Mouse (Mus musculus) bone marrow macrophage, adult 2 months (primary cell): Measurements from ENCODE around the gene Cdk8. TPM values are rescaled to one million over a fixed set of nuclear protein-coding genes. Genes with fewer than 3 reads are reported as not detected.

Experiments used
- H3K27ac ChIP-seq: 2 replicates; pipeline ENCODE4 v1.5.1; 2012; ENCODE audit warnings: low read depth, low read length; ENCODE audit not compliant: insufficient read depth
- H3K4me1 ChIP-seq: 2 replicates; pipeline ENCODE4 v1.6.1; 2012; ENCODE audit warnings: low read length; ENCODE audit not compliant: control insufficient read depth, insufficient read depth
- H3K4me3 ChIP-seq: 2 replicates; pipeline ENCODE4 v1.5.1; 2012; ENCODE audit warnings: mild to moderate bottlenecking, low read length, moderate library complexity; ENCODE audit not compliant: insufficient read depth
- CTCF ChIP-seq: IDR thresholded peaks from 2 replicates; pipeline ENCODE4 v1.5.1; 2012; ENCODE audit warnings: low read depth, mild to moderate bottlenecking, low read length, moderate library complexity
- POLR2A ChIP-seq: IDR thresholded peaks from 2 replicates; pipeline ENCODE4 v1.6.1; 2012; ENCODE audit warnings: mild to moderate bottlenecking, low read depth, low read length, borderline replicate concordance
- polyA plus RNA-seq: library from polyadenylated mRNA; stranded (reverse); fragments of >200 nt; gene quantifications from 2 replicates; pipeline ENCODE4 v1.2.4, GENCODE M21; 2012; ENCODE audit not compliant: missing spikeins, insufficient read depth, insufficient read length

The Cdk8 gene
- polyA plus RNA-seq, 1 experiment: 25.3 TPM

GRCm38 (mm10) chr5:146231655-146231996, 596 bp downstream of the Cdk8 start:
- Histone ChIP-seq H3K27ac (peak overlapping the region; percentile 99), H3K4me1 (peaks cover 15% of the 10 kb centered on the region; the same call in 1 of the 2 replicates), H3K4me3 (peak overlapping the region; percentile 90)
- no peak for TF ChIP-seq POLR2A
- TF ChIP-seq CTCF: no peak

- TF ChIP-seq POLR2A: no peak
- no peak for TF ChIP-seq CTCF
- peak overlapping the region; percentile 99; the same call in 1 of the 2 replicates for H3K27ac ChIP-seq
- H3K4me3 ChIP-seq: peak overlapping the region; percentile 90
- H3K4me1 ChIP-seq: peaks cover 18% of the 10 kb centered on the region
Observed at GRCm38 (mm10) chr5:146232056-146232675, 1.1 kb downstream of the Cdk8 start.

- peaks cover 21% of the 10 kb centered on the region for H3K4me1 ChIP-seq
- H3K27ac ChIP-seq: no peak overlapping the region
- TF ChIP-seq CTCF (no peak), POLR2A (no peak)
- peak overlapping the region; percentile 18; the same call in 1 of the 2 replicates for H3K4me3 ChIP-seq
Observed at GRCm38 (mm10) chr5:146232816-146233215, 1.8 kb downstream of the Cdk8 start.

- Histone ChIP-seq H3K4me3 (no peak overlapping the region), H3K4me1 (peaks cover 23% of the 10 kb centered on the region), H3K27ac (no peak overlapping the region)
- TF ChIP-seq POLR2A (no peak), CTCF (no peak)
Observed at GRCm38 (mm10) chr5:146234336-146234735, 3.3 kb downstream of the Cdk8 start.

GRCm38 (mm10) chr5:146238274-146238673, 7.2 kb downstream of the Cdk8 start:
- TF ChIP-seq POLR2A: no peak
- H3K4me3 ChIP-seq: no peak overlapping the region
- H3K27ac ChIP-seq: no peak overlapping the region
- H3K4me1 ChIP-seq: peaks cover 21% of the 10 kb centered on the region

- Histone ChIP-seq H3K4me1 (peaks cover 13% of the 10 kb centered on the region), H3K4me3 (no peak overlapping the region), H3K27ac (no peak overlapping the region)
- TF ChIP-seq POLR2A: no peak
- no peak for TF ChIP-seq CTCF
Observed at GRCm38 (mm10) chr5:146240771-146241170, 9.7 kb downstream of the Cdk8 start.

DNA sequence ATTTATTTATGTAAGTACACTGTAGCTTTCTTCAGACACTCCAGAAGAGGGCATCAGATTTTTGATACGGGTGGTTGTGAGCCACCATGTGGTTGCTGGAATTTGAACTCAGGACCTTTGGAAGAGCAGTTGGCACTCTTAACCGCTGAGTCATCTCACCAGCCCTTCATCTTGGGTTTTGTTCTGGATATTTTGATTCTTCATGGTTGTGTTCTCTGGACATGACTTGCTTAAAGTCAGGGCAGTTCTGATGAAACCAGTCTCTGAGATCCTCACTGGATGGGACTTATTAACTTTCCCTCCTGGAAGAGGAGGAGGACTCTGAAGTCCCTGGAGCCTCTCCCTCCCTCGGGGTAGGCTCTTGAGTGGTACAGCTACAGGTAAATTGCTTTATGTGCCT, 10.2 kb downstream of the Cdk8 start:
- no peak overlapping the region for H3K27ac ChIP-seq
- TF ChIP-seq CTCF (no peak), POLR2A (no peak)
- peaks cover 15% of the 10 kb centered on the region for H3K4me1 ChIP-seq
- no peak overlapping the region for H3K4me3 ChIP-seq

DNA sequence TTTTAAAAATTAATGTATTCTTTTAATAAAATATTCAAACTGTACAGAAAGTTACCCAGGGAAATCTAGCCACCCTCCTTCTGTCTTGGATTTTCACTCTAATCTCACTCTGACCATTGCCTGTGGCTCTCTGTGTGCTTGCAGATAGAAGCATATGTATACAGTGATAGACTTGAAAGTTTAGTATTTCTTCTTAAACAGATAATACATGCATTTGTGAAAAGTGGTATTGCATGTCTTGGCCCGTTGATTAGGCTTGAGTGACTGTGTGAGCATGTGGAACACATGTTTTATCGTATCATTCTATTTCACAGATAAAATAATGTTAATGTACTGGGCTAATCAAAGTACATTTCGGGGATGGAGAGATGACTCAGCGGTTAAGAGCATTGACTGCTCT, 14.2 kb downstream of the Cdk8 start:
- Histone ChIP-seq H3K27ac (no peak overlapping the region), H3K4me1 (peaks cover 28% of the 10 kb centered on the region), H3K4me3 (no peak overlapping the region)
- no peak for TF ChIP-seq CTCF
- TF ChIP-seq POLR2A: no peak

DNA sequence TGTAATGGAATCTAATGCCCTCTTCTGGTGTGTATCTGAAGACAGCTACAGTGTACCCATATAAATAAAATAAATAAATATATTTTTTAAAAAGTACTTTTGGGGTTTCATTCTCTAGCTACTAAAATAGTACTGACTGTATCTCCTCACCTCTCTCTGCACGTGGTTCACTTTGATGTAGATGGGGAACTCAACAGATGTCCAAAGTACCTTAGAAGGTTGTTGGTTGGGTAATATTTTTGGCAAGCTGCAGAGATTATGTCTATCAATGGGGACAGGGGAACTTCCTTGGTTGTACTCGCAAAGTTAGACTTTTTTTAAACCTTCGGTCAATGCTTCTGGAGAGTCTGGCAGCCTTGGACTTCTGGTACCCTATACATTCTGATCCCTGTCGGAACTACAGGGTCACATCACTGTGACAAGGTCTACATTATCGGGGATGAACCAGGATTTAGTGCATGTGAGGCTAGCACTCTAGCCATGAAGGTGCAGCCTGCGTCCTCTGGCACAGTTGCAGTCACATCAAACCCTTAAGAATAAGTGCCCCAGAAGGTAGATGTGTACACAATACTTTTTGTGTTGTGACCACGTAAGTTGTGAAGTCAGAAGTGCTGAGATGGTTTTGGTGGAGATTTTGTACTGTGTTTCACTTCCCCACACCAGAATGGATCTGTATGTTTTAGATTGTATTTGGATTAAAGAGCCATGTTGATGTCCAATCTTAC, 14.8 kb downstream of the Cdk8 start:
- Histone ChIP-seq H3K4me1 (peaks cover 31% of the 10 kb centered on the region), H3K27ac (no peak overlapping the region), H3K4me3 (no peak overlapping the region)
- TF ChIP-seq POLR2A: no peak
- TF ChIP-seq CTCF: no peak

GRCm38 (mm10) chr5:146246386-146246785, 15.4 kb downstream of the Cdk8 start:
- H3K4me1 ChIP-seq: peaks cover 35% of the 10 kb centered on the region
- H3K4me3 ChIP-seq: no peak overlapping the region
- no peak overlapping the region for H3K27ac ChIP-seq
- TF ChIP-seq CTCF: no peak
- TF ChIP-seq POLR2A: no peak

- TF ChIP-seq CTCF (no peak), POLR2A (no peak)
- Histone ChIP-seq H3K4me1 (peaks cover 43% of the 10 kb centered on the region), H3K27ac (peak overlapping the region; percentile 81), H3K4me3 (no peak overlapping the region; the same call in 1 of the 2 replicates)
Observed at GRCm38 (mm10) chr5:146247709-146248108, 16.7 kb downstream of the Cdk8 start.
